Mouse (Mus musculus): Measurements from ENCODE around the gene Ctdsp2.

The Ctdsp2 gene

DNA sequence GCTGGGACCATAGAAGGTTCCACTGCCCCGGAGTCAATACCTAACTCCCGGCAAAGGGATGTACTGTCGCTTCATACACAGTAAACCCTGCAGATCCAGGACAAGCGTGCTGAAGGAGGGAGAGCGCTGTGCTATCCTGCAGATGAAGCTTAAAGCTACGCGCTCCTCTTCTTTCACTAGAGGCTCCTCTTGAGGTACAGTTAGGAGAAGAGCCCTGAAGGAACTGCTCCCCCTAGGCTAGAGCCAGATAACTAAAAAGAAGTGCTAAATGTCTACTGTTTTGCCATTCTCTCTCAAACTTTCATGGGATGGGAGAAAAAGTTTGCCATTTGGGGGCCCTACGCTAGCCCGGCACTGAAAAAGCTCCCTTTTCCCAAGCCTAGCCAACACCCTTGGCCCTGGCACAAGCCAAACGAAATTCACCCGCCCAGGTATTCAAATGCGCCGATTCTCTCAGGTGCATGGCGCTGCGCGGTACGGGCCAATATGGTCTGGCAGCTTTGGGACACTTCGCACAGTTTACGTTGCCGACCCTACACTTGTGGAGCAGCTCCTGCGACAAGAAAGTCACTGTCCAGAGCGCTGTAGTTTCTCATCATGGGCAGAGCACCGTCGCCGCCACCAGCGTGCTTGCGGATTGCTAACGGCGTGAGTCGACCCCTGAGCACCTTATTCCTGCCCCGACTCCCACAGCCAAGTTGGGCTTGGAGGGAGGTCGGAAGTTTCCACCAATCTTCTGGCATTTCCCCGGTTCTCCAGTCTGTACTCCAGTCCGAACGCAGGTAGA is 70.3 kb downstream of the Ctdsp2 start:
- DNase-seq = no peak

Measured in layer of hippocampus, adult 9-11 months (tissue).